Mouse (Mus musculus) heart, embryonic 11.5 days (tissue): Measurements from ENCODE around the gene Sectm1b. TPM values are rescaled to one million over a fixed set of nuclear protein-coding genes. Genes with fewer than 3 reads are reported as not detected.

Source experiments
- ATAC-seq: fragments of 200-750 bp; cut with Nextera tagmentation; replicated peaks from 2 replicates; pipeline ENCODE4 v1.8.0; 2017; ENCODE audit warnings: moderate library complexity; ENCODE audit not compliant: insufficient number of reproducible peaks, low FRiP score, low TSS enrichment
- H3K27ac ChIP-seq: fragments of 300-500 bp; sonication (generic); 2 replicates; pipeline ENCODE4 v1.5.1; 2014; ENCODE audit warnings: mild to moderate bottlenecking, low read depth, low read length
- H3K27me3 ChIP-seq: fragments of 300-500 bp; sonication (generic); 2 replicates; pipeline ENCODE4 v1.6.1; 2014; ENCODE audit warnings: mild to moderate bottlenecking, low read length, mixed read lengths; ENCODE audit not compliant: control insufficient read depth, insufficient read depth
- H3K36me3 ChIP-seq: fragments of 300-500 bp; sonication (generic); 2 replicates; pipeline ENCODE4 v1.6.1; 2014; ENCODE audit warnings: mild to moderate bottlenecking, low read length, moderate library complexity, mixed read lengths; ENCODE audit not compliant: control insufficient read depth, insufficient read depth
- H3K4me1 ChIP-seq: fragments of 300-500 bp; sonication (generic); 2 replicates; pipeline ENCODE4 v1.6.1; 2014; ENCODE audit warnings: low read length; ENCODE audit not compliant: control insufficient read depth, insufficient read depth
- H3K4me2 ChIP-seq: fragments of 300-500 bp; sonication (generic); 2 replicates; pipeline ENCODE4 v1.6.1; 2014; ENCODE audit warnings: mild to moderate bottlenecking, moderate library complexity
- H3K4me3 ChIP-seq: fragments of 300-500 bp; sonication (generic); 2 replicates; pipeline ENCODE4 v1.5.1; 2014; ENCODE audit warnings: low read depth, low read length
- H3K9ac ChIP-seq: fragments of 300-500 bp; sonication (generic); 2 replicates; pipeline ENCODE4 v1.6.1; 2014; ENCODE audit warnings: mild to moderate bottlenecking, low read depth, low read length, moderate library complexity
- H3K9me3 ChIP-seq: fragments of 300-500 bp; sonication (generic); replicated peaks from 2 replicates; pipeline ENCODE4 v1.6.1; 2016; ENCODE audit warnings: low read length; ENCODE audit not compliant: control insufficient read depth
- WGBS: fragments of 180-500 bp; shearing (Covaris S2); extraction: QIAGEN DNeasy Blood & Tissue Kit; methylation state at CpG from one replicate; pipeline ENCODE4 v1.1.7; 2014; ENCODE audit not compliant: insufficient replicate concordance; 5-methylcytosine and 5-hydroxymethylcytosine counted together
- polyA plus RNA-seq: library from polyadenylated mRNA; unstranded; fragments of >200 nt; fragmentation: Nextera tagmentation; extraction: Ambion mirVana; gene quantifications from 2 replicates; pipeline ENCODE4 v1.2.1, GENCODE M21; 2014

Gene Sectm1b
- polyA plus RNA-seq, 1 experiment from 2014 or later: not detected

DNA sequence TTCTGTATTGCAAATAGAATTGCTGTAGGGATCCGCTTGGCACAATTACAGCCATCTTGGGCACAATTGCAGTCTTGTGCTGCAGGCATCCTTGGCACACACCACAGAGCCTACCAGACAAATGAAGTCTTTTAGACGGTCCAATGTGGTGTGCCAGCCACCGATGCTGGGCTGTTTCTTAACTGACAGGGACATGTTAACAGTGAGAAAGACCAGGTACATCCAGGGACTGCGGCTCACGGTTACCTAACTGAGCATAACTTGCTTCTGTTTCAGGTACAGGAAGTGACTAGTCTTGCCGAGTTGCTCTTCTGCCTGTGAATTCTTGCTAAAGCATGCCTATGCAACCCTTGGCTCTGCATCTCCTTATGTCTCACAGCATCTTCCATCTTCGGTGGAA lies 49.7 kb downstream of the Sectm1b start:
- H3K4me3 ChIP-seq: no peak overlapping the region
- H3K4me1 ChIP-seq: peaks cover 4% of the 10 kb centered on the region; the same call in 1 of the 2 replicates
- H3K27me3 ChIP-seq: no peaks in the 10 kb centered on the region
- ATAC-seq: no peak
- WGBS: 79% methylated on average over 7 of the region's 7 CpGs
- H3K9me3 ChIP-seq: no peaks in the 10 kb centered on the region
- no peak overlapping the region for H3K4me2 ChIP-seq
- no peaks in the 10 kb centered on the region for H3K36me3 ChIP-seq
- H3K9ac ChIP-seq: no peak overlapping the region
- no peak overlapping the region for H3K27ac ChIP-seq

DNA sequence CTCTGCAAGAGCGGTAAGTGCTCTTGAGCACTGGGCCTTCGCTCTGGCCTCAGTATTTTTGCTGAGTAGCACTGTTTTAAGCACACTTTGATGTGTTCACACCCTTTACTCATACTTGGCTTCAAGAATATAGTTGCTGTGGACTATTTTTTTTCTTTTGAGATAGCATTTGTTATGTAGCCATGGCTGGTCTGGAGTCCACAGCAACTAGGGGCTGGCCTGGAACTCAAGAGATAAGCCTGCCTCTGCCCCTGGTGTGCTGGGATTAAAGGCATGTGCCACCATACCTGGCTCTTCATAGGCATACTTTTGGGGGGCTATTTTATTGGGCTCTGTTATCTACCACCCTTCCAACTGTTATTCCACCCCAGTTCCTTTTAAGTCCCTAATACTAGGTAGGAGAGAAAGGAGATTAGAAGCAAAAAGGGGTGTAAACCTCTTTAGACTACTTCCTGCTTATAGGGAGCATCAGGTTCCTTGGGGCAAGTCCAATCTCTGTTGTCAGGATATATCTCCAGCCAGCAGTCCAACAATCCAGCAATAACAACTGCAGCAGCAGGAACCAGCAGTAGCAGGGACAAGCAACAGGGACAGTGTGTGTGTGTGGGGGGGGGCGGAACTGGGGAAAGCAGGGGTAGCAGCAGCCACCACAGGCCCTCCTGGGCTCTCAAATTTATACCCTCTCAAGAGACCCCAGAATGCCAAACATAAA lies 53.2 kb downstream of the Sectm1b start:
- no peak overlapping the region for H3K4me3 ChIP-seq
- H3K27ac ChIP-seq: no peak overlapping the region
- H3K9ac ChIP-seq: no peak overlapping the region
- no peaks in the 10 kb centered on the region for H3K27me3 ChIP-seq
- H3K4me2 ChIP-seq: no peak overlapping the region
- peaks cover 4% of the 10 kb centered on the region; the same call in 1 of the 2 replicates for H3K4me1 ChIP-seq
- WGBS: 93% methylated on average over 3 of the region's 3 CpGs
- ATAC-seq: no peak
- no peaks in the 10 kb centered on the region for H3K9me3 ChIP-seq
- no peaks in the 10 kb centered on the region for H3K36me3 ChIP-seq

DNA sequence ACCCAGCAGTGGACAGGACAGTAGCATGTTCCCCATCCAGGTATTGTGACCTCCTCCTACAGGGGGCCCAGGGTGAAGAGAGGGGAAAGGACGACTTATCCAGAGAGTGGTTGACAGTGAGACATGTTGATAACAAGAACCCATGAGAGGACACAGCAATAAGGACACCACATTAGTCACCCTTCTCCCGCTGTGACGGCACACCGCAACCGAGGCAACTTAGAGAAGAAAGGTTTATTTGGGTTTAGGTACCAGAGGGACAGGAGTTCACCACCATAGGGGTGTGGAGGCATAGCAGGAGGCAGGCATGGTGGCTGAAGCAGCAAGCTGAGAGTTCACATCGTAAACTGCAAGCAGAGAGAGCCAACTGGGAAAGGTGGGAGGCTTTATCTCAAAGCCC lies 57.2 kb downstream of the Sectm1b start:
- Histone ChIP-seq H3K4me3 (no peak overlapping the region), H3K4me1 (no peaks in the 10 kb centered on the region), H3K36me3 (no peaks in the 10 kb centered on the region), H3K9ac (no peak overlapping the region), H3K27ac (no peak overlapping the region), H3K27me3 (no peaks in the 10 kb centered on the region), H3K9me3 (no peaks in the 10 kb centered on the region), H3K4me2 (no peak overlapping the region)
- 61% methylated on average over 6 of the region's 6 CpGs for WGBS
- ATAC-seq: no peak

DNA sequence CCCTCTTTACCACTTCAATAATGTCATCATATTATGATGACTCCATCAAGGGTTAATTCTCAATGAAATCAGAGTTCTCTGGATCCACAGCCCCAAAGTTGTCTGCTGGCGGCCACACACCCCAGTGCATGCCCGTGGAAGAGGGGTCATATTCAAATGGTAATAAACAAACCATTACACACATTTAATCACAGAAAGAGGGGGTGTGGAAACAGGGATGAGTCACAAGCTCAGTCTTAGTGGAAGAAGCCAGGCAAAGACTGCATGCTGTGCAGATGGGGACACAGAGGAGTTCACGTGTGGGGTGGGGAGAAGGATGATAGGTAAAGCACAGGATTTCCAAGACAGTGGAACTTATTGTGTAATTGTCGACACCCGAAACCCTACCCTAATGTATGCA lies 59.1 kb downstream of the Sectm1b start:
- Histone ChIP-seq H3K9ac (no peak overlapping the region), H3K9me3 (no peaks in the 10 kb centered on the region), H3K36me3 (no peaks in the 10 kb centered on the region), H3K4me3 (no peak overlapping the region), H3K4me1 (no peaks in the 10 kb centered on the region), H3K27ac (no peak overlapping the region), H3K27me3 (no peaks in the 10 kb centered on the region), H3K4me2 (no peak overlapping the region)
- WGBS: 65% methylated on average over 5 of the region's 5 CpGs
- ATAC-seq: no peak

Other genes starting within 250 kb of the Sectm1b start
- 33.9 and 42.6 TPM in 2 replicates for gene Fasn, start 239.0 kb downstream of the Sectm1b start, polyA plus RNA-seq
- gene Ccdc57, start 130.7 kb downstream of the Sectm1b start, polyA plus RNA-seq: 3.3 and 3.9 TPM in 2 replicates
- gene Slc16a3, start 115.1 kb downstream of the Sectm1b start, polyA plus RNA-seq: 176 and 189 TPM in 2 replicates
- gene Csnk1d, start 72.2 kb downstream of the Sectm1b start, polyA plus RNA-seq: 47.9 and 58.5 TPM in 2 replicates
- 0.31 TPM in 1 of 2 replicates, not detected in the other for gene Cd7, start 24.2 kb downstream of the Sectm1b start, polyA plus RNA-seq
- gene Sectm1a, start 17.7 kb upstream of the Sectm1b start, polyA plus RNA-seq: not detected in 2 replicates
- gene Tex19.2, start 55.1 kb upstream of the Sectm1b start, polyA plus RNA-seq: not detected in 2 replicates
- gene Tex19.1, start 82.6 kb upstream of the Sectm1b start, polyA plus RNA-seq: 0.14 and 0.20 TPM in 2 replicates
- not detected in 2 replicates for gene Uts2r, start 96.7 kb upstream of the Sectm1b start, polyA plus RNA-seq
- 6.2 and 7.9 TPM in 2 replicates for gene Hexdc, start 140.9 kb upstream of the Sectm1b start, polyA plus RNA-seq
- gene Ogfod3, start 141.1 kb upstream of the Sectm1b start, polyA plus RNA-seq: 25.3 and 29.9 TPM in 2 replicates
- 20.5 and 21.7 TPM in 2 replicates for gene Cybc1, start 165.8 kb upstream of the Sectm1b start, polyA plus RNA-seq
- 51.3 and 61.0 TPM in 2 replicates for gene Narf, start 173.7 kb upstream of the Sectm1b start, polyA plus RNA-seq
- gene Foxk2, start 196.4 kb upstream of the Sectm1b start, polyA plus RNA-seq: 8.4 and 8.6 TPM in 2 replicates